Mouse (Mus musculus) large intestine, adult 2 months (tissue): Measurements from ENCODE around the gene Lzts2. TPM values are rescaled to one million over a fixed set of nuclear protein-coding genes. Genes with fewer than 3 reads are reported as not detected.

ENCODE experiments used
- DNase-seq: peaks from one replicate; pipeline ENCODE4 v3.0.0-alpha.2; 2012; ENCODE audit warnings: low read depth, low spot score
- WGBS: fragments of 180-500 bp; shearing (Covaris S2); methylation state at CpG from one replicate; pipeline ENCODE4 v1.1.7; 2018; 5-methylcytosine and 5-hydroxymethylcytosine counted together
- polyA plus RNA-seq: library from polyadenylated mRNA; depleted of rRNA; stranded (reverse); fragments of >200 nt; gene quantifications from 2 replicates; pipeline ENCODE4 v1.2.3, GENCODE M21; 2012

The Lzts2 gene
- polyA plus RNA-seq, 1 experiment, result 34.7 TPM

GRCm38 (mm10) chr19:44997786-44998185 is 16.4 kb upstream of the Lzts2 start:
- 79% methylated on average over 11 of the region's 11 CpGs for WGBS
- no peak for DNase-seq

GRCm38 (mm10) chr19:44999647-45000046 is 14.6 kb upstream of the Lzts2 start:
- WGBS, result 84% methylated on average over 8 of the region's 8 CpGs
- no peak for DNase-seq

- no peak for DNase-seq
- WGBS, result 62% methylated on average over 3 of the region's 3 CpGs
These were observed 11.9 kb upstream of the Lzts2 start for GRCm38 (mm10) chr19:45002301-45002700.

GRCm38 (mm10) chr19:45003740-45004516 is 10.3 kb upstream of the Lzts2 start:
- no peak for DNase-seq
- 87% methylated on average over 7 of the region's 7 CpGs for WGBS

GRCm38 (mm10) chr19:45005444-45005843 is 8.8 kb upstream of the Lzts2 start, which contains the start of gene Twnk:
Gene Twnk (plus strand): TSS chr19:45005663.
- DNase-seq, result no peak
- 7% methylated on average over 16 of the region's 16 CpGs for WGBS

GRCm38 (mm10) chr19:45005957-45006712 is 8.1 kb upstream of the Lzts2 start, which contains the start of gene Mrpl43:
Gene Mrpl43 (minus strand): TSS chr19:45006442.
- under 1% methylated on average over 82 of the region's 82 CpGs for WGBS
- DNase-seq, result no peak

GRCm38 (mm10) chr19:45007021-45007420 is 7.2 kb upstream of the Lzts2 start:
- no peak for DNase-seq
- WGBS, result 12% methylated on average over 17 of the region's 17 CpGs

- 48% methylated on average over 20 of the region's 20 CpGs for WGBS
- no peak for DNase-seq
These were observed 6.6 kb upstream of the Lzts2 start for GRCm38 (mm10) chr19:45007425-45008191.

GRCm38 (mm10) chr19:45010646-45011045 is 3.6 kb upstream of the Lzts2 start:
- WGBS, result 80% methylated on average over 4 of the region's 4 CpGs
- no peak for DNase-seq

- WGBS, result 87% methylated on average over 8 of the region's 8 CpGs
- DNase-seq, result no peak
These were observed 2.0 kb upstream of the Lzts2 start for GRCm38 (mm10) chr19:45012219-45012618.

- DNase-seq, result no peak
- WGBS, result 26% methylated on average over 6 of the region's 6 CpGs
These were observed 1.6 kb upstream of the Lzts2 start for GRCm38 (mm10) chr19:45012636-45013035.

GRCm38 (mm10) chr19:45013581-45014225 is 511 bp upstream of the Lzts2 start:
- DNase-seq, result no peak
- WGBS, result 32% methylated on average over 6 of the region's 6 CpGs

GRCm38 (mm10) chr19:45014981-45015402 is 778 bp downstream of the Lzts2 start:
- DNase-seq, result no peak
- under 1% methylated on average over 25 of the region's 25 CpGs for WGBS

- WGBS, result under 1% methylated on average over 34 of the region's 34 CpGs
- DNase-seq, result no peak
These were observed 1.5 kb downstream of the Lzts2 start for GRCm38 (mm10) chr19:45015518-45016281.

- under 1% methylated on average over 18 of the region's 18 CpGs for WGBS
- DNase-seq, result no peak
These were observed 2.4 kb downstream of the Lzts2 start for GRCm38 (mm10) chr19:45016341-45017215.

GRCm38 (mm10) chr19:45017216-45017771 is 3.1 kb downstream of the Lzts2 start:
- WGBS, result under 1% methylated on average over 27 of the region's 27 CpGs
- no peak for DNase-seq

GRCm38 (mm10) chr19:45017909-45018308 is 3.7 kb downstream of the Lzts2 start:
- 2% methylated on average over 45 of the region's 48 CpGs for WGBS

More at GRCm38 (mm10) chr19:45017909-45018308, 3.7 kb downstream of the Lzts2 start:
- DNase-seq, result no peak
